Mouse (Mus musculus) brain, embryonic 14.5 days (tissue): ENCODE results near the gene Capn1.

Experiments used
- CTCF ChIP-seq: fragments of 200-500 bp; IDR thresholded peaks from 2 replicates; pipeline ENCODE4 v1.5.1; 2012; ENCODE audit warnings: inconsistent platforms, mild to moderate bottlenecking, moderate library complexity, borderline replicate concordance; ENCODE audit not compliant: insufficient read depth, insufficient read length; ENCODE audit errors: extremely low read depth
- POLR2A ChIP-seq: fragments of 200-500 bp; IDR thresholded peaks from 2 replicates; pipeline ENCODE4 v1.6.1; 2012; ENCODE audit warnings: mild to moderate bottlenecking, inconsistent platforms, borderline replicate concordance; ENCODE audit not compliant: poor library complexity, insufficient read depth, insufficient read length, severe bottlenecking; ENCODE audit errors: extremely low read depth

- TF ChIP-seq POLR2A (peak; percentile 77; the same call in 1 of the 2 replicates), CTCF (no peak)
Observed at GRCm38 (mm10) chr19:6046294-6047153, 30.8 kb upstream of the Capn1 start, which contains the start of gene Syvn1.
